Mouse (Mus musculus): ENCODE data around the gene Nhs. TPM values are rescaled to one million over a fixed set of nuclear protein-coding genes. Genes with fewer than 3 reads are reported as not detected.

Nhs gene
- under 0.01 and 0.04 TPM in 2 replicates for total RNA-seq (2012; rRNA removed)
- 0.12 and 0.16 TPM in 2 replicates for total RNA-seq (2014; rRNA removed)
- polyA plus RNA-seq (2012; ENCODE audit: insufficient read length, low read depth), result 0.22 and 0.30 TPM in 2 replicates

DNA sequence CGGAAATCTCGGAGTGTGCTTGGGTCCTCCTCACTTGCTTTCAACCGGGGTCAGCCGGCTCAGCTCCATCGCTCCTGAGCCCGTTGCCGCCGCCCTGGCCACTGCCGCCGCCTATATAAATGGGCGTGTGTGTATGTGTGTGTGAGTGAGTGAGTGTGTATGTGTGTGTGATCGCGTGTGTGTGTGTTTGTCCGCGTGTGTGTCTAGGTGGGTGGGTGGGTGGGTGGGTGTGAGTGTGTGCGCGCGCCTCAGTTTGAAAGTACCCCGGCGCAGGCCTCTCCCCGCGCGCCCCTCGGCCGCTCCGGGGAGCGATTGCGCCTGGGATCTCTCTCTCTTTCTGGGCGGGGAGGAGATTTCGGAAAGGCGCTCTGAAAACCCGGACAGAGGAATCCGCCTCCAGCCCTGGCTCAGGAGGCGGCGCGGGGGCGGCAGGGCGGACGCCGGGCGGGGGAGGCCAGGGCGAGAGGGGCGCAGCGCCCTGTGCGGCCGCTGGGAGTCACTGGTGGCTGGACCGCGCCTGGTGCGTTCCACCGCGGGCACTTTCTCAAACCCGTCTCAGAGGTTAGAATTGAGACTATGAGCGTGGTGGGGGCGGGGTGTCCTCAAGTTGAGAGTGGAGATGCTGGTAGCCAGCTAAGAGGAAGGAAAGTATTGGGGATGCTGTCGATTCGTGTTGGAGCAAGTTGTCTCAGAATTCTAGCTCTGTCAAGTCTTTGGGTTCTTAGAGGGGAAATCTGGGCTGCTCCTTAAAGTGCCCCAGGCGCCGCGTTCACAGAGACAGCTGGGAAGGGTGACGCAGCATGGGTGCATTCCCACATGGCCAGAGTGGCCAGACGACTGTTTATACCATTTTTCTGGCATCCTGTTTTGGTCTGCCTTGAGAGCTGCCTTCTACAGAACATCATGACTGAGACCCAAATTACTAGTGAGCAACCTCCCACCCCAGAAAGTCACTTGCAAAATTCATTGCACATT, at the start of gene Nhs:
Nhs (minus strand) TSS at position 94 of the 975 bp plus-strand sequence.
- H3K27ac ChIP-seq (ENCODE audit: insufficient read depth, low read depth), result no peak within 1 kb of the TSS
- H3K4me1 ChIP-seq (ENCODE audit: control insufficient read depth in 1 of 2, insufficient read depth in 2 of 2), result no peaks in the 10 kb centered on the region
- no peak within 1 kb of the TSS for H3K9ac ChIP-seq (ENCODE audit: insufficient read depth, low read depth)
- H3K27me3 ChIP-seq (replicated peaks), result no peaks in the 10 kb centered on the region
- dilution Hi-C loops (cut with MboI; ENCODE audit: extremely low pct_ligation_motif_present, extremely low pct_unique_long_range_greater_than_20kb, low sequenced_read_pairs), result no loop called here
- in situ Hi-C loops (cut with MboI; ENCODE audit: low pct_ligation_motif_present, low pct_unique_long_range_greater_than_20kb, low sequenced_read_pairs), result no loop called here
- no peak for TF ChIP-seq EP300 (IDR thresholded peaks at IDR 0.05; ENCODE audit: low read length)
- TF ChIP-seq ZKSCAN1 (IDR thresholded peaks at IDR 0.05; ENCODE audit: borderline replicate concordance, low read depth, low read length), result no peak
- no peak for TF ChIP-seq MXI1 (IDR thresholded peaks at IDR 0.05; ENCODE audit: low read depth, low read length)
- TF ChIP-seq RAD21 (IDR thresholded peaks at IDR 0.05; ENCODE audit: low read depth, low read length), result no peak
- no peak for TF ChIP-seq JUN (IDR thresholded peaks at IDR 0.05; ENCODE audit: insufficient read depth, low read depth, low read length)
- no peak for TF ChIP-seq E2F4 (IDR thresholded peaks at IDR 0.05; ENCODE audit: insufficient replicate concordance, low read depth, low read length)
- no peak for TF ChIP-seq ZNF384 (IDR thresholded peaks at IDR 0.05; ENCODE audit: low read depth, low read length)
- no peak for TF ChIP-seq CHD1 (IDR thresholded peaks at IDR 0.05; ENCODE audit: low read depth, low read length)
- TF ChIP-seq ELF1 (IDR thresholded peaks at IDR 0.05; ENCODE audit: low read depth, low read length), result no peak
- TF ChIP-seq BHLHE40 (IDR thresholded peaks at IDR 0.05; ENCODE audit: low read depth, low read length), result no peak
- TF ChIP-seq ZMIZ1 (IDR thresholded peaks at IDR 0.05; ENCODE audit: low read depth, low read length), result no peak
- no peak for TF ChIP-seq NRF1 (IDR thresholded peaks at IDR 0.05; ENCODE audit: low read depth, low read length)
- TF ChIP-seq PAX5 (IDR thresholded peaks at IDR 0.05; ENCODE audit: low read length), result no peak
- TF ChIP-seq MAZ (IDR thresholded peaks at IDR 0.05; ENCODE audit: low read depth, low read length), result no peak
- no peak for TF ChIP-seq SIN3A (IDR thresholded peaks at IDR 0.05; ENCODE audit: low read length)
- TF ChIP-seq TCF12 (IDR thresholded peaks at IDR 0.05; ENCODE audit: low read depth, low read length), result no peak
- TF ChIP-seq TBP (conservative IDR thresholded peaks at IDR 0.05; ENCODE audit: low read depth, low read length), result no peak
- no peak for TF ChIP-seq MEF2A (IDR thresholded peaks at IDR 0.05; ENCODE audit: borderline replicate concordance, low read depth, low read length)
- TF ChIP-seq USF2 (conservative IDR thresholded peaks at IDR 0.05; ENCODE audit: low read depth, low read length), result no peak
- DNase-seq (ENCODE audit: extremely low read depth), result no peak
- H3K79me2 ChIP-seq (replicated peaks; ENCODE audit: control insufficient read depth, extremely low read depth, insufficient read depth, poor library complexity, severe bottlenecking), result no peaks in the 10 kb centered on the region
- H3K4me3 ChIP-seq (replicated peaks in 1 of 3; ENCODE audit: low read depth in 2 of 3, low read length in 2 of 3, poor library complexity in 1 of 3), result no peak within 1 kb of the TSS
- no peak within 1 kb of the TSS for H3K4me2 ChIP-seq (ENCODE audit: insufficient read depth, low read depth, poor library complexity, severe bottlenecking)
- no peaks in the 10 kb centered on the region for H3K36me3 ChIP-seq (replicated peaks in 1 of 2; ENCODE audit: control insufficient read depth in 1 of 2, insufficient read depth in 1 of 2, low read length in 1 of 2)
- H3K9me3 ChIP-seq (replicated peaks; ENCODE audit: low read length), result no peaks in the 10 kb centered on the region
